Mouse (Mus musculus) olfactory bulb, adult 2 months (tissue): ENCODE data around the gene Edc4. TPM values are rescaled to one million over a fixed set of nuclear protein-coding genes. Genes with fewer than 3 reads are reported as not detected.
"Not testable (repeated sequence)": the region's sequence is repeated elsewhere in the genome, so short reads cannot be mapped to it uniquely, and the experiment has no call there.

Source experiments
- H3K27ac ChIP-seq: fragments of 200-500 bp; 2 replicates; pipeline ENCODE4 v1.5.1; 2012; ENCODE audit warnings: low read depth, low read length; ENCODE audit not compliant: insufficient read depth
- H3K4me1 ChIP-seq: fragments of 200-500 bp; 2 replicates; pipeline ENCODE4 v1.6.1; 2012; ENCODE audit warnings: low read length; ENCODE audit not compliant: control insufficient read depth, insufficient read depth
- H3K4me3 ChIP-seq: fragments of 200-500 bp; 2 replicates; pipeline ENCODE4 v1.5.1; 2012; ENCODE audit warnings: mild to moderate bottlenecking, low read depth, low read length, moderate library complexity; ENCODE audit not compliant: insufficient read depth
- CTCF ChIP-seq: fragments of 200-500 bp; IDR thresholded peaks from 2 replicates; pipeline ENCODE4 v1.5.1; 2012; ENCODE audit warnings: low read depth, mild to moderate bottlenecking, low read length, moderate library complexity; ENCODE audit not compliant: insufficient read depth
- POLR2A ChIP-seq: fragments of 200-500 bp; IDR thresholded peaks from 2 replicates; pipeline ENCODE4 v1.6.1; 2012; ENCODE audit warnings: mild to moderate bottlenecking, low read depth, low read length, moderate library complexity; ENCODE audit not compliant: insufficient read depth
- WGBS: fragments of 180-500 bp; shearing (Covaris S2); methylation state at CpG from one replicate; pipeline ENCODE4 v1.1.7; 2018; 5-methylcytosine and 5-hydroxymethylcytosine counted together
- polyA plus RNA-seq: library from polyadenylated mRNA; stranded (reverse); fragments of >200 nt; gene quantifications from 2 replicates; pipeline ENCODE4 v1.2.4, GENCODE M21; 2012; ENCODE audit warnings: low replicate concordance; ENCODE audit not compliant: missing spikeins, insufficient read depth, insufficient read length

Edc4 gene
- not detected in 2 replicates for polyA plus RNA-seq

DNA sequence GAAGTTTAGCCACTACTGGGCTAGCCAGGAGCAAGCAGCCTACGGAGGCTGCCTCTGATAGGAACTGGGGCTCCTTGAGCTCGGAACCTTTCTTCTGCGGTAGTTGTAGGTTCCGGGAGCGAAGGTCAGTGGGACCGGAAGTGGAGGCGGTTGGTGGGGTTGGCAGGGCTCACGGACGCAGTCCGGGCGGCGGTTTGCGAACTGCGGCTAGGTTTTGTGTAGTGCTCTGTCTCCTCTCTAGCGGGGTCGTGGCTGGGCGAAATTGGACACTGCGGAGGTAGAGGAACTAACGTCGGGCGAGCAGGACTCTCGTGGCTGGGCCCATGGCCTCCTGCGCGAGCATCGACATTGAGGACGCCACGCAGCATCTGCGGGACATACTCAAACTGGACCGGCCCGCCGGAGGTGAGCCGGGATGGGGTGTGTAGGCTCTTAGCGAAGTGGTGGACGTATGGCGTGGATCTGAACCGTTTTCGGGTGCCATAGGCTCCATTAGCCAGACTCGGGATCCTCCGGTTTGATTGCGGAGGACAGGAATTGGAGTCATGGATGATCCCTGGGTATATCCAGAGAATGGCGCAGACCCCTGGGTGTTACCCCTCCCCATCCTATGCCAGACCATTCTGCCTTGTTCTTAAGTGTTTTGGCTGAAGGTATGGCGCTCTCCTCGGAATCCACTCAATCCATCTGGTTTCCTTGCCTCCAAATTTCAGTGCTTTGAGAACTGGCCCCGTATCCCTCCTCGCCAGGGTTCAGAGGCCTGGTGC is at the start of gene Edc4:
TSS of gene Edc4 (plus strand) at position 128 of the 767 bp plus-strand sequence.
- peaks cover 3% of the 10 kb centered on the region for H3K4me1 ChIP-seq
- under 1% methylated on average over 45 of the region's 45 CpGs for WGBS
- peak within 1 kb of the TSS; percentile 17; the same call in 1 of the 2 replicates for H3K27ac ChIP-seq
- H3K4me3 ChIP-seq, result peak within 1 kb of the TSS; percentile 85
- TF ChIP-seq POLR2A, result peak; percentile 71
- no peak for TF ChIP-seq CTCF

DNA sequence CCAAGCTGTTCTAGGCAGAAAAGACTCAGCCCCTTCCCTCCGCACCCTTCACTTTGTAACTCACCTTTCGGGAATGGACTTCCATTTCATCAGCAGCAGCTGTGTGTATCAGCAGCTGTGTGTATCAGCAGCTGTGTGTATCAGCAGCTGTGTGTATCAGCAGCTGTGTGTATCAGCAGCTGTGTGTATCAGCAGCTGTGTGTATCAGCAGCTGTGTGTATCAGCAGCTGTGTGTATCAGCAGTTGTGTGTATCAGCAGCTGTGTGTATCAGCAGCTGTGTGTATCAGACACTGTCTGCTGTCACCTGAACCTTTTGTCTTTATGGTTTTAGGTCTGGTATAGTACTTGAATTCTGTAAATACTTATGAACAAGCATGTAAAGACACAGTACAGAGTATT is 46.9 kb upstream of the Edc4 start:
- H3K4me3 ChIP-seq, H3K27ac ChIP-seq: not testable (repeated sequence)
- WGBS, result 88% methylated on average over 2 of the region's 2 CpGs

DNA sequence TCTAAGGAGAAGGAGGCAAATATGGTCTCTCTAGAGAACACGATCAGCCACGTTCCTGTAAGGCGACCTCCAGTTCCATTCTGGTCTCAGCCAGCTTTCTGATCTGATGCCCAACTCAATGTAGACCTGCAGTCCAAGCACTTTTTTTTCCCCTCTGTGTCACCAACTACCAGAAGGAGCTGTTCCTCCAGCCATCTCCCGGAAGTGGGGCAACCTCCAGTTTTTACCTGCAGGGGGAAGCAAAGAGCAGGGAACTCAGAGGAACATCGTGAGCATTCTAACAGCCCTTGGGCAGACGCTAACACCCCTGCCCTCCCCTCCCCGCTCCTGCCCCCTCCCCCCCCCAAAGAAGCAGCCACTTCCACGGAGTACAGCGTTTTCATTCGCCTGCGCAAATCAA is 45.4 kb upstream of the Edc4 start:
- no peak overlapping the region for H3K27ac ChIP-seq
- TF ChIP-seq CTCF (peak; percentile 39; the same call in 1 of the 2 replicates), POLR2A (no peak)
- H3K4me1 ChIP-seq, result no peaks in the 10 kb centered on the region
- H3K4me3 ChIP-seq, result no peak overlapping the region
- 24% methylated on average over 11 of the region's 11 CpGs for WGBS

More for the DNA sequence above, 46.9 kb upstream of the Edc4 start:
- H3K4me1 ChIP-seq, result not testable (repeated sequence)

DNA sequence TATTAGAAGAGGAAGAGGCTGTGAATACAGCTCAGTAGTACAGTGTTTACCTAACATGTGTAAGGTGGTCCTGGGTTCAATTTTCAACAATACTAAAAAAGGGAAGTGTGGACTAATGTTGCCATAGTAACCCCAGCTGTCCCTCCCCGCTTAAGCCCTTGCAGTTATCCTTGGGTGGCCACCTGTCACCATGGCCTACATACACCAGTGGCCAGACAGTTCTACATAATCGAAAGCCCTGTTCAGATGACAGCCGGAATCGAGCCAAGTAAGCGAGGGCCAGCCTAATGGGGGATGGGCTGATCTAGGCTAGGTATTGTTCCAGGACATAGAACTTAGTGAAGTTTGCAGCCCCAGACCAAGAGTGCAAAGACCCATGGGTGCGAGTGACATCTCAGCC is 43.7 kb upstream of the Edc4 start:
- WGBS, result 76% methylated on average over 6 of the region's 6 CpGs
- H3K4me3 ChIP-seq, result no peak overlapping the region
- no peak for TF ChIP-seq POLR2A
- TF ChIP-seq CTCF, result no peak
- no peaks in the 10 kb centered on the region for H3K4me1 ChIP-seq
- H3K27ac ChIP-seq, result no peak overlapping the region

DNA sequence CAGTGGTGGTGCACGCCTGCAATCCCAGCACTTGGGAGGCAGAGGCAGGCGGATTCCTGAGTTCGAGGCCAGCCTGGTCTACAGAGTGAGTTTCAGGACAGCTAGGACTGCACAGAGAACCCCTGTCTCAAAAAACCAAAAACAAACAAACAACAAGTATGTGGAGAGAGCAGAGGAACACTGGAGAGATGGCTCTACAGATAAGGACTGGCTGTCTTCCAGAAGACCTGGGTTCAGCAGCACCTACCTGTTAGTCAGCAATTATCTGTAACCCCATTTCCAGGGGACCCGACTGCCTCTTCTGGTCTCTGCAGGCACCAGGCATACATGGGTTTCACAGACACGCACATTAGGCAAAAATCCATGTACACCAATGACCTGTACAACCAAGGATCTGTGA is 41.5 kb upstream of the Edc4 start:
- WGBS, result 92% methylated on average over 5 of the region's 5 CpGs
- Histone ChIP-seq H3K27ac (no peak overlapping the region), H3K4me1 (no peaks in the 10 kb centered on the region), H3K4me3 (no peak overlapping the region)
- TF ChIP-seq POLR2A (no peak), CTCF (no peak)

DNA sequence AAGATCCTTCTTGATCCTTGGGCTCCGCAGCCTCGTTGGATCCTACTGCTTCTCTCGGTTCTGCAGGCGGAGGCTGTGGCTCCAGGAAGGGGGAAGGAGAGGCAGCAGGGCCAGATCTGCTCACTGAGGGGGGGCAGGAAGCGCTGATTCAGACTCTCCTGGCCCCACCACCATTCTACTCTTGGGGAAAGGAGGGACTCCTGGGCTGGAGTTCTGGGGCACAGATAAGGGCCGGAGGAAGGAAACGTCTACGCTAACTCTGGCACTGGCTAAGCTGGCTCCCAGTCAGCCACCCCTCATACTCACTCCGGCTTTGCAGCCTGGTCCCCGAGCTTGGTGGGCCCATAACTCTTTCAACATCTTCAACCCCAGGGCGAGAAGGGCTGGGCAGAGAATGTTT is 34.0 kb upstream of the Edc4 start:
- peaks cover 8% of the 10 kb centered on the region for H3K4me1 ChIP-seq
- 91% methylated on average over 11 of the region's 11 CpGs for WGBS
- H3K4me3 ChIP-seq, result no peak overlapping the region
- TF ChIP-seq POLR2A, result no peak
- TF ChIP-seq CTCF, result no peak
- H3K27ac ChIP-seq, result no peak overlapping the region

DNA sequence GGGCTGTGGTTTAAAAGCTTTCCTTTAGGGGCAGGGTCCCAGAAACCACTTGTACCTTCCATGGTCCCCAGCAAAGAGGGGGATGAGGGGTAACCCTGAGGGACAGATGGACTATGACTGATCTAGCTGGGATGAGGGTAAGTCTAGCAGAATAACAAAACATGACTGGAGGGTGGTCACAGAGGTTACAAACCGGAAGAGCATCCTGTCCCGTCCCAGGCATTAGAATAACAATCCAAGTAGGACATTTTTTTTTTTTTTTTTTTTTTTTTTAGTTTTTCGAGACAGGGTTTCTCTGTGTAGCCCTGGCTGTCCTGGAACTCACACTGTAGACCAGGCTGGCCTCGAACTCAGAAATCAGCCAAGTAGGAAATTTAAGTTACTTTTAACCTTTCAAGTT is 30.7 kb upstream of the Edc4 start:
- Histone ChIP-seq H3K4me3 (no peak overlapping the region), H3K27ac (no peak overlapping the region), H3K4me1 (peaks cover 10% of the 10 kb centered on the region)
- WGBS, result 89% methylated on average over 4 of the region's 4 CpGs
- TF ChIP-seq POLR2A (no peak), CTCF (no peak)

DNA sequence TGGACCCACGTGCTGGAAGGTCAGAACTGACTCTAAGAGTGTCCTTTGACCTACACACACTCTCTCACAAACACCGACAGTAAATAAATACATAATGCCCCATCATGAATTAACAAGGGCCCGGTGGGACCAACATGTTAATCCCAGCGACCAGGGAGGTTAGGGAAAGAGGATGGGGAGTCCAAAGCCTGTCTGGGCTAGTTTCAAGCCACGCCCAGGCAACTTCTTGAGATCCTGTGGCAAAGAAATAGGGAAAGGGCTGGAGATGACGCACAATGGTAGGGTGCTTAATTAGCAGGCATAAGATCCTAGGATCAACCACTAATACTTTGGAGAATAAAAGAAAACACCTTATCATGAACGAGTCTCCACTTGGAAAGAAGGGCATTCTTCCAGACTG is 30.1 kb upstream of the Edc4 start:
- 65% methylated on average over 7 of the region's 7 CpGs for WGBS
- peaks cover 10% of the 10 kb centered on the region for H3K4me1 ChIP-seq
- no peak overlapping the region for H3K4me3 ChIP-seq
- H3K27ac ChIP-seq, result no peak overlapping the region
- TF ChIP-seq CTCF, result no peak
- no peak for TF ChIP-seq POLR2A

DNA sequence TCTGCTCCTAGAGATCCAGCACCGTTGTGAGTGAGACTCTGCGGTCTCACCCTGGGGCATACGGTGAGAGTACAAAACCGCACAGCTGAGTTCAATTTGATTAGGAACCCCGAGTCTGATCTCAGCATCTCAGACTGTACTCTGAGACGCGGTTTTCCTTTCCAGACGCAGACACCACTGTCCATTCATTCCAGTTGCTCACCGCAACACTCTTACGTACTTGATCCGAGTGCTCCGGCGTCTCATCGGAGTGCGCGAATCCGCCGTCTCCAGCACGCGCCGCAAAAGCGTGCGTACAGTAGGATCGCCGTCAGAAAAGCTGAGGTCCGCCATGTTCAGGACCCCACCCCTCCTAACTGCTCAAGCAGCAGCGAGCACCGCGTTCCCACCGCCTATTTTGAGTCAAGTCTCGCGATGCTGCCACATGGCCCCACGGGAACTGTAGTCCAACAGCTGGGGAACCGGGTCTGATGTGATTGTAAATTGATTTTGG is 29.0 kb upstream of the Edc4 start:
- H3K27ac ChIP-seq, result no peak overlapping the region
- no peak for TF ChIP-seq CTCF
- peak; percentile 86 for TF ChIP-seq POLR2A
- H3K4me3 ChIP-seq, result peak overlapping the region; percentile 97
- peaks cover 8% of the 10 kb centered on the region for H3K4me1 ChIP-seq
- under 1% methylated on average over 34 of the region's 34 CpGs for WGBS
